Mouse (Mus musculus) hindbrain, embryonic 16.5 days (tissue): ENCODE results near the gene Chp2. TPM values are rescaled to one million over a fixed set of nuclear protein-coding genes. Genes with fewer than 3 reads are reported as not detected.

Experiments
- ATAC-seq: fragments of 200-750 bp; cut with Nextera tagmentation; 2 replicates; pipeline ENCODE4 v1.8.0; 2017; ENCODE audit warnings: moderate TSS enrichment, moderate library complexity
- H3K27ac ChIP-seq: fragments of 300-500 bp; sonication (generic); 2 replicates; pipeline ENCODE4 v1.5.1; 2014; ENCODE audit warnings: low read depth, mild to moderate bottlenecking, control low read depth, low read length, moderate library complexity
- H3K27me3 ChIP-seq: fragments of 300-500 bp; sonication (generic); replicated peaks from 2 replicates; pipeline ENCODE4 v1.6.1; 2014; ENCODE audit warnings: low read length; ENCODE audit not compliant: control insufficient read depth, insufficient read depth
- H3K36me3 ChIP-seq: fragments of 300-500 bp; sonication (generic); 2 replicates; pipeline ENCODE4 v1.6.1; 2014; ENCODE audit warnings: mild to moderate bottlenecking, low read length, moderate library complexity, mixed read lengths; ENCODE audit not compliant: control insufficient read depth, insufficient read depth
- H3K4me1 ChIP-seq: fragments of 300-500 bp; sonication (generic); 2 replicates; pipeline ENCODE4 v1.6.1; 2014; ENCODE audit warnings: low read depth, low read length; ENCODE audit not compliant: control insufficient read depth, insufficient read depth
- H3K4me2 ChIP-seq: fragments of 300-500 bp; sonication (generic); 2 replicates; pipeline ENCODE4 v1.6.1; 2014; ENCODE audit warnings: mild to moderate bottlenecking, low read length, control low read depth, moderate library complexity
- H3K4me3 ChIP-seq: fragments of 300-500 bp; sonication (generic); 2 replicates; pipeline ENCODE4 v1.5.1; 2014; ENCODE audit warnings: mild to moderate bottlenecking, low read length, control low read depth, moderate library complexity
- H3K9ac ChIP-seq: fragments of 300-500 bp; sonication (generic); 2 replicates; pipeline ENCODE4 v1.6.1; 2014; ENCODE audit warnings: low read depth, mild to moderate bottlenecking, control low read depth, low read length, moderate library complexity
- H3K9me3 ChIP-seq: fragments of 300-500 bp; sonication (generic); 2 replicates; pipeline ENCODE4 v1.6.1; 2014; ENCODE audit warnings: mild to moderate bottlenecking, low read length, moderate library complexity; ENCODE audit not compliant: control insufficient read depth
- WGBS: fragments of 180-500 bp; shearing (Covaris S2); extraction: QIAGEN DNeasy Blood & Tissue Kit; methylation state at CpG from one replicate; pipeline ENCODE4 v1.1.7; 2014; 5-methylcytosine and 5-hydroxymethylcytosine counted together
- polyA plus RNA-seq: library from polyadenylated mRNA; unstranded; fragments of >200 nt; fragmentation: Nextera tagmentation; extraction: Ambion mirVana; gene quantifications from 2 replicates; pipeline ENCODE4 v1.2.1, GENCODE M21; 2015

Gene Chp2
- 0.75 and 1.2 TPM in 2 replicates for polyA plus RNA-seq

DNA sequence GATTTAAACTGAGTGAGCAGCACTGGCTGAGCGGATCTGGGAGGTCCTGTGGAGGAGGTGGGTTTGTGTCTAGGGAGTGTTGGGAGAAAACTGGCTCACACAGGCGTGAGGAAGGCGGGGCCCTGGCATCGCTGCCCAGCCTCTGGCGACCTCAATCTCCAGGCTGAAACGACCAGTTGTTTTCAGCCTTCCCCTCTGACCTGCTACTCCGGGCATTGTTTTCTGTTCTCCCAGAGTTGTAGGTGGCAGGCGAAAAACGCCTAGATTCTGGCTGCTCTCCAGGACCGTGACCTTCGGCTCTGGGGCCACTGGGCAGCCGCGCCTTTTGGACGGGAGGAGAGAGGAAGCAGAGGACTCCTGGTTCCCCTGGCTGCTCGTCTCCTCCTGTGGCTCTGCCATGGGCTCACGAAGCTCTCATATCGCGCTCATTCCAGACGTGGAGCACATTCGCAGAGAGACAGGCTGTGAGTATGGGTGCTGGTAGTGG lies at the start of gene Chp2:
Gene Chp2 (plus strand): TSS at position 182 of the 487 bp plus-strand sequence.
- no peaks in the 10 kb centered on the region for H3K27me3 ChIP-seq
- no peaks in the 10 kb centered on the region for H3K4me1 ChIP-seq
- no peak for ATAC-seq
- peak within 1 kb of the TSS; percentile 52 for H3K4me2 ChIP-seq
- no peaks in the 10 kb centered on the region for H3K36me3 ChIP-seq
- peak within 1 kb of the TSS; percentile 39; the same call in 1 of the 2 replicates for H3K9ac ChIP-seq
- H3K4me3 ChIP-seq = peak within 1 kb of the TSS; percentile 23
- H3K27ac ChIP-seq = no peak within 1 kb of the TSS
- no peaks in the 10 kb centered on the region for H3K9me3 ChIP-seq
- WGBS = 37% methylated on average over 20 of the region's 20 CpGs

GRCm38 (mm10) chr7:122170705-122171104 lies 48.6 kb upstream of the Chp2 start:
- no peak for ATAC-seq
- Histone ChIP-seq H3K9me3 (no peaks in the 10 kb centered on the region), H3K9ac (no peak overlapping the region), H3K36me3 (peaks cover 2% of the 10 kb centered on the region; the same call in 1 of the 2 replicates), H3K27me3 (no peaks in the 10 kb centered on the region), H3K27ac (no peak overlapping the region), H3K4me3 (no peak overlapping the region), H3K4me1 (no peaks in the 10 kb centered on the region), H3K4me2 (no peak overlapping the region)
- 81% methylated on average over 6 of the region's 6 CpGs for WGBS

DNA sequence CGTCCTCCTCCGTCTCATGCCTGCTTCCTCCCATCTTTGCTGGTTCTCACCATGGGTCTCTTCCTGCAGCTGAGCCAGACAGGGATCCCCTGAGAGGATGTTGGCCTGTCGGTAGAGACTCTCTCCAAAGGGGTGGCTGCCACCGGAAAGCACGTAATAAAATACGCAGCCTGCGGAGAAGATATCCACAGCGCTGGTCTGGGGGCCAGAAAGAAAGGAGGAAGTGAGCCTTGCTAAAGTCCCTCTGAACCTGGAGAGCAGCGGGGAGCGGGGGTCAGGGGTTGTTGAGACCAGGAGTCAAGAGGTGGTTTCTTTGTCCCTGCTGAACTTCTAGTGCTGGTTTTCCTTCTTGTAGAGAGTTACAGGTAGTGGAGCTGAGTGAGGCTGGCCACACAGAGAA lies 47.7 kb upstream of the Chp2 start:
- H3K9me3 ChIP-seq = no peaks in the 10 kb centered on the region
- H3K4me1 ChIP-seq = no peaks in the 10 kb centered on the region
- H3K4me2 ChIP-seq = no peak overlapping the region
- no peaks in the 10 kb centered on the region for H3K27me3 ChIP-seq
- no peak overlapping the region for H3K9ac ChIP-seq
- no peak overlapping the region for H3K27ac ChIP-seq
- no peak overlapping the region for H3K4me3 ChIP-seq
- 0 out of 2 replicates have a peak, but pooled peaks cover 2% of the 10 kb centered on the region for H3K36me3 ChIP-seq
- ATAC-seq = no peak
- WGBS = 75% methylated on average over 10 of the region's 10 CpGs

DNA sequence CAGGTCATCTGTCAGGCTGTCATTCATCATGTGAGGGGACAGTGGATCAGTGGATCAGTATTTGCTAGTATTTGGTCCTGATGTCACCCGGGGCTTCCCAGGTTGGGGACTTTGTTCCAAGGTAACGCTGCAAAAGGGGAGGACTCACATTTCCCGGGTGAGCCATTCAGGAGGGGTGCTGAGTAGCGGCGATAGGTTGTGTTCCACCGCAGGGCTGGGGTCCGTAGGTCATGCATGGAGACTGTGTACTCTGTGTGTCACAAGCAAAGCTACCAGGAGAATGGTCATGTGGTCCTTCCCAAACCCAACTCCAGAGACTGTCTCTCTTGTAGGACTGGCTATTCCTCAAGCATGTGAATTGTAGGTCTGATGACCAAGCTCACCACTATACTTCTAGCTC lies 38.6 kb upstream of the Chp2 start:
- Histone ChIP-seq H3K4me1 (no peaks in the 10 kb centered on the region), H3K27me3 (no peaks in the 10 kb centered on the region), H3K9me3 (no peaks in the 10 kb centered on the region), H3K36me3 (no peaks in the 10 kb centered on the region), H3K9ac (no peak overlapping the region), H3K27ac (no peak overlapping the region), H3K4me2 (no peak overlapping the region), H3K4me3 (no peak overlapping the region)
- 88% methylated on average over 7 of the region's 7 CpGs for WGBS
- no peak for ATAC-seq

DNA sequence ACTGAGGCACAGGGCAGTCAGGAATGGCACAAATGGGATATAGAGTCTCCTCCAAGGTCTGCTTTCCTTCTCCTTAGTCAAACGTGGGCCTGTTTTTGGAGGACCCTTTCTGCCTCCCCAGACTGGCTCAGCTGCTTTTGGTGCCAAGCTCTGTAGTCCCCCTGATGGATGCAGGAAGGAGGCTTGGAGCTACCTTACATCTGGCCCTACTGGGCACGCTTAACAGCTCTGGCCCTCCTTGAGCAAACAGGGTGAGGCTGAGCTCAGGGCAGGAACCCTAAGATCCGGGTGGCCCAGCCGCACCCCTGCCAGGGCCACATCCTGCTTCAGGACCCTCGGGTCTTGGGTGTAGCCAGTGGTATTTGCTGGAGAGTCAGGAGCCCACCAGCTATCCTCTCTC lies 34.7 kb upstream of the Chp2 start:
- no peaks in the 10 kb centered on the region for H3K36me3 ChIP-seq
- no peaks in the 10 kb centered on the region for H3K27me3 ChIP-seq
- no peak overlapping the region for H3K27ac ChIP-seq
- H3K9me3 ChIP-seq = no peaks in the 10 kb centered on the region
- no peak for ATAC-seq
- no peak overlapping the region for H3K4me2 ChIP-seq
- H3K4me1 ChIP-seq = no peaks in the 10 kb centered on the region
- 79% methylated on average over 5 of the region's 5 CpGs for WGBS
- no peak overlapping the region for H3K9ac ChIP-seq
- H3K4me3 ChIP-seq = no peak overlapping the region

GRCm38 (mm10) chr7:122186043-122186442 lies 33.3 kb upstream of the Chp2 start, which contains the start of gene Ern2:
TSS of gene Ern2 (minus strand) at chr7:122186207.
- ATAC-seq = no peak
- WGBS = 19% methylated on average over 16 of the region's 17 CpGs
- no peaks in the 10 kb centered on the region for H3K4me1 ChIP-seq
- H3K4me2 ChIP-seq = peak within 1 kb of the TSS; percentile 46
- H3K27ac ChIP-seq = no peak within 1 kb of the TSS
- no peaks in the 10 kb centered on the region for H3K27me3 ChIP-seq
- H3K4me3 ChIP-seq = peak within 1 kb of the TSS; percentile 24
- H3K9me3 ChIP-seq = no peaks in the 10 kb centered on the region
- peak within 1 kb of the TSS; percentile 27; the same call in 1 of the 2 replicates for H3K9ac ChIP-seq
- no peaks in the 10 kb centered on the region for H3K36me3 ChIP-seq

GRCm38 (mm10) chr7:122189484-122189883 lies 29.8 kb upstream of the Chp2 start:
- H3K9ac ChIP-seq = no peak overlapping the region
- H3K4me2 ChIP-seq = no peak overlapping the region
- H3K9me3 ChIP-seq = no peaks in the 10 kb centered on the region
- 26% methylated on average over 7 of the region's 7 CpGs for WGBS
- no peaks in the 10 kb centered on the region for H3K27me3 ChIP-seq
- H3K27ac ChIP-seq = no peak overlapping the region
- H3K4me3 ChIP-seq = no peak overlapping the region
- no peak for ATAC-seq
- no peaks in the 10 kb centered on the region for H3K4me1 ChIP-seq
- H3K36me3 ChIP-seq = no peaks in the 10 kb centered on the region

DNA sequence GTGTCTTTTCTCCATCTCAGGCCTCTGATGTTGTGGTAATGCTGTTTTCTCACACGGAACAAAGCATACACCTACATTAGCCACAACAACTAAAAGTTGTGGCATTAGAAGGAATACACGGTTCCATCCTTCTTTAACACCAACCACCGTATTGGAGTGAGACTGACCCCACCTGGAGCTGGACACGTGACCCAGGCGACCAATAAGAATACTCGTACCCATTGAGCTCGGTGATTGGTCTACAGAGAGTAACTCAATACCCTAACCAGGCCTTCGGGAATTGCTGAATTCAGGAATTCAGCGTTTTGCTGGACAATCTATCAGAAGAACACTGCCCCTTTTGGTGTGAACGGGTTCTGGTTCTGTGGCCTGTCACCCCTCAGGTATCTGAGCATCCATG lies 28.2 kb upstream of the Chp2 start:
- Histone ChIP-seq H3K27ac (no peak overlapping the region), H3K9me3 (peaks cover 2% of the 10 kb centered on the region; the same call in 1 of the 2 replicates), H3K27me3 (no peaks in the 10 kb centered on the region), H3K9ac (no peak overlapping the region), H3K4me1 (no peaks in the 10 kb centered on the region), H3K4me3 (no peak overlapping the region), H3K4me2 (no peak overlapping the region), H3K36me3 (no peaks in the 10 kb centered on the region)
- ATAC-seq = no peak
- 70% methylated on average over 10 of the region's 10 CpGs for WGBS

GRCm38 (mm10) chr7:122193919-122194318 lies 25.4 kb upstream of the Chp2 start:
- Histone ChIP-seq H3K27me3 (no peaks in the 10 kb centered on the region), H3K27ac (no peak overlapping the region), H3K4me2 (no peak overlapping the region), H3K9ac (no peak overlapping the region), H3K9me3 (peaks cover 2% of the 10 kb centered on the region; the same call in 1 of the 2 replicates), H3K4me3 (no peak overlapping the region), H3K36me3 (no peaks in the 10 kb centered on the region), H3K4me1 (no peaks in the 10 kb centered on the region)
- ATAC-seq = no peak
